Mouse (Mus musculus): ENCODE results near the gene Arhgap45. TPM values are rescaled to one million over a fixed set of nuclear protein-coding genes. Genes with fewer than 3 reads are reported as not detected.

Arhgap45 gene
- polyA plus RNA-seq, 1 experiment from 2014 or later = 1.7 TPM

GRCm38 (mm10) chr10:80069948-80070450 lies 53.5 kb downstream of the Arhgap45 start:
- Histone ChIP-seq H3K4me3 (ENCODE audit: low read length) (no peak overlapping the region), H3K4me2 (ENCODE audit: low read length) (no peak overlapping the region), H3K27me3 (replicated peaks; ENCODE audit: control insufficient read depth, insufficient read depth, low read length) (no peaks in the 10 kb centered on the region), H3K4me1 (ENCODE audit: control insufficient read depth, insufficient read depth, low read depth, low read length) (peaks cover 3% of the 10 kb centered on the region; the same call in 1 of the 2 replicates), H3K9ac (ENCODE audit: low read depth, low read length) (no peak overlapping the region), H3K36me3 (ENCODE audit: control insufficient read depth, insufficient read depth, low read length) (peaks cover 5% of the 10 kb centered on the region; the same call in 1 of the 2 replicates), H3K27ac (ENCODE audit: low read depth, low read length) (no peak overlapping the region), H3K9me3 (ENCODE audit: control insufficient read depth, low read length) (no peaks in the 10 kb centered on the region)
- ATAC-seq = no peak
- WGBS = 98% methylated on average over 4 of the region's 4 CpGs

GRCm38 (mm10) chr10:80070837-80071515 lies 54.5 kb downstream of the Arhgap45 start:
- H3K4me3 ChIP-seq (ENCODE audit: low read length) = no peak overlapping the region
- peak overlapping the region; percentile 35; the same call in 1 of the 2 replicates for H3K9ac ChIP-seq (ENCODE audit: low read depth, low read length)
- peaks cover 5% of the 10 kb centered on the region; the same call in 1 of the 2 replicates for H3K36me3 ChIP-seq (ENCODE audit: control insufficient read depth, insufficient read depth, low read length)
- 63% methylated on average over 9 of the region's 9 CpGs for WGBS
- peak overlapping the region; percentile 50; the same call in 1 of the 2 replicates for H3K27ac ChIP-seq (ENCODE audit: low read depth, low read length)
- no peaks in the 10 kb centered on the region for H3K27me3 ChIP-seq (replicated peaks; ENCODE audit: control insufficient read depth, insufficient read depth, low read length)
- H3K9me3 ChIP-seq (ENCODE audit: control insufficient read depth, low read length) = no peaks in the 10 kb centered on the region
- peaks cover 3% of the 10 kb centered on the region; the same call in 1 of the 2 replicates for H3K4me1 ChIP-seq (ENCODE audit: control insufficient read depth, insufficient read depth, low read depth, low read length)
- peak; percentile 53 for ATAC-seq
- no peak overlapping the region for H3K4me2 ChIP-seq (ENCODE audit: low read length)

- Histone ChIP-seq H3K27me3 (replicated peaks; ENCODE audit: control insufficient read depth, insufficient read depth, low read length) (no peaks in the 10 kb centered on the region), H3K9ac (ENCODE audit: low read depth, low read length) (no peak overlapping the region; the same call in 1 of the 2 replicates), H3K9me3 (ENCODE audit: control insufficient read depth, low read length) (no peaks in the 10 kb centered on the region), H3K4me2 (ENCODE audit: low read length) (no peak overlapping the region), H3K36me3 (ENCODE audit: control insufficient read depth, insufficient read depth, low read length) (peaks cover 5% of the 10 kb centered on the region; the same call in 1 of the 2 replicates), H3K27ac (ENCODE audit: low read depth, low read length) (peak overlapping the region; percentile 50; the same call in 1 of the 2 replicates), H3K4me1 (ENCODE audit: control insufficient read depth, insufficient read depth, low read depth, low read length) (peaks cover 3% of the 10 kb centered on the region; the same call in 1 of the 2 replicates), H3K4me3 (ENCODE audit: low read length) (no peak overlapping the region)
- no peak for ATAC-seq
- 90% methylated on average over 3 of the region's 3 CpGs for WGBS
These were observed 55.1 kb downstream of the Arhgap45 start for GRCm38 (mm10) chr10:80071516-80071900.

GRCm38 (mm10) chr10:80072623-80073489 lies 56.4 kb downstream of the Arhgap45 start:
- Histone ChIP-seq H3K27ac (ENCODE audit: low read depth, low read length) (no peak overlapping the region), H3K36me3 (ENCODE audit: control insufficient read depth, insufficient read depth, low read length) (no peaks in the 10 kb centered on the region), H3K4me2 (ENCODE audit: low read length) (no peak overlapping the region), H3K4me1 (ENCODE audit: control insufficient read depth, insufficient read depth, low read depth, low read length) (peaks cover 3% of the 10 kb centered on the region; the same call in 1 of the 2 replicates), H3K27me3 (replicated peaks; ENCODE audit: control insufficient read depth, insufficient read depth, low read length) (no peaks in the 10 kb centered on the region), H3K4me3 (ENCODE audit: low read length) (no peak overlapping the region), H3K9me3 (ENCODE audit: control insufficient read depth, low read length) (no peaks in the 10 kb centered on the region), H3K9ac (ENCODE audit: low read depth, low read length) (no peak overlapping the region; the same call in 1 of the 2 replicates)
- ATAC-seq = no peak
- 85% methylated on average over 20 of the region's 20 CpGs for WGBS

GRCm38 (mm10) chr10:80074813-80075601 lies 58.6 kb downstream of the Arhgap45 start:
- Histone ChIP-seq H3K27me3 (replicated peaks; ENCODE audit: control insufficient read depth, insufficient read depth, low read length) (no peaks in the 10 kb centered on the region), H3K9ac (ENCODE audit: low read depth, low read length) (no peak overlapping the region), H3K4me3 (ENCODE audit: low read length) (no peak overlapping the region; the same call in 1 of the 2 replicates), H3K27ac (ENCODE audit: low read depth, low read length) (no peak overlapping the region), H3K36me3 (ENCODE audit: control insufficient read depth, insufficient read depth, low read length) (0 out of 2 replicates have a peak, but pooled peaks cover 3% of the 10 kb centered on the region), H3K4me1 (ENCODE audit: control insufficient read depth, insufficient read depth, low read depth, low read length) (peaks cover 3% of the 10 kb centered on the region; the same call in 1 of the 2 replicates), H3K9me3 (ENCODE audit: control insufficient read depth, low read length) (no peaks in the 10 kb centered on the region), H3K4me2 (ENCODE audit: low read length) (0 out of 2 replicates have a peak overlapping the region, but pooled peaks have one; percentile 14)
- ATAC-seq = no peak
- 21% methylated on average over 28 of the region's 28 CpGs for WGBS

- H3K4me3 ChIP-seq (ENCODE audit: low read length) = no peak overlapping the region
- no peaks in the 10 kb centered on the region for H3K27me3 ChIP-seq (replicated peaks; ENCODE audit: control insufficient read depth, insufficient read depth, low read length)
- no peak overlapping the region for H3K4me2 ChIP-seq (ENCODE audit: low read length)
- H3K27ac ChIP-seq (ENCODE audit: low read depth, low read length) = no peak overlapping the region
- H3K9ac ChIP-seq (ENCODE audit: low read depth, low read length) = no peak overlapping the region
- ATAC-seq = no peak
- peaks cover 3% of the 10 kb centered on the region; the same call in 1 of the 2 replicates for H3K4me1 ChIP-seq (ENCODE audit: control insufficient read depth, insufficient read depth, low read depth, low read length)
- H3K9me3 ChIP-seq (ENCODE audit: control insufficient read depth, low read length) = no peaks in the 10 kb centered on the region
- no CpG with 5 or more reads among the region's 1 CpGs for WGBS
- peaks cover 9% of the 10 kb centered on the region; the same call in 1 of the 2 replicates for H3K36me3 ChIP-seq (ENCODE audit: control insufficient read depth, insufficient read depth, low read length)
These were observed 59.5 kb downstream of the Arhgap45 start for GRCm38 (mm10) chr10:80075924-80076323.

GRCm38 (mm10) chr10:80076386-80076785 lies 59.9 kb downstream of the Arhgap45 start:
- Histone ChIP-seq H3K9ac (ENCODE audit: low read depth, low read length) (no peak overlapping the region), H3K27ac (ENCODE audit: low read depth, low read length) (no peak overlapping the region), H3K4me1 (ENCODE audit: control insufficient read depth, insufficient read depth, low read depth, low read length) (peaks cover 3% of the 10 kb centered on the region; the same call in 1 of the 2 replicates), H3K4me2 (ENCODE audit: low read length) (no peak overlapping the region), H3K36me3 (ENCODE audit: control insufficient read depth, insufficient read depth, low read length) (peaks cover 12% of the 10 kb centered on the region; the same call in 1 of the 2 replicates), H3K27me3 (replicated peaks; ENCODE audit: control insufficient read depth, insufficient read depth, low read length) (no peaks in the 10 kb centered on the region), H3K9me3 (ENCODE audit: control insufficient read depth, low read length) (no peaks in the 10 kb centered on the region), H3K4me3 (ENCODE audit: low read length) (no peak overlapping the region)
- ATAC-seq = no peak
- WGBS = 97% methylated on average over 4 of the region's 4 CpGs

GRCm38 (mm10) chr10:80077312-80077711 lies 60.9 kb downstream of the Arhgap45 start:
- ATAC-seq = no peak
- WGBS = 88% methylated on average over 5 of the region's 5 CpGs

More at GRCm38 (mm10) chr10:80077312-80077711, 60.9 kb downstream of the Arhgap45 start:
- H3K4me3 ChIP-seq (ENCODE audit: low read length) = no peak overlapping the region
- H3K27ac ChIP-seq (ENCODE audit: low read depth, low read length) = no peak overlapping the region
- no peak overlapping the region for H3K9ac ChIP-seq (ENCODE audit: low read depth, low read length)
- H3K9me3 ChIP-seq (ENCODE audit: control insufficient read depth, low read length) = no peaks in the 10 kb centered on the region
- H3K27me3 ChIP-seq (replicated peaks; ENCODE audit: control insufficient read depth, insufficient read depth, low read length) = no peaks in the 10 kb centered on the region
- H3K4me1 ChIP-seq (ENCODE audit: control insufficient read depth, insufficient read depth, low read depth, low read length) = no peaks in the 10 kb centered on the region
- peaks cover 18% of the 10 kb centered on the region for H3K36me3 ChIP-seq (ENCODE audit: control insufficient read depth, insufficient read depth, low read length)
- no peak overlapping the region for H3K4me2 ChIP-seq (ENCODE audit: low read length)

All from hindbrain, embryonic 16.5 days (tissue).